Mouse (Mus musculus) liver, postnatal 0 days (tissue): Measurements from ENCODE around the gene Adamts9. TPM values are rescaled to one million over a fixed set of nuclear protein-coding genes. Genes with fewer than 3 reads are reported as not detected.

ENCODE experiments used
- ATAC-seq: fragments of 200-750 bp; cut with Nextera tagmentation; 2 replicates; pipeline ENCODE4 v1.8.0; 2017; ENCODE audit warnings: mild to moderate bottlenecking, moderate library complexity
- DNase-seq: peaks from one replicate; pipeline ENCODE4 v3.0.0-alpha.2; 2016
- H3K27ac ChIP-seq: fragments of 300-500 bp; sonication (generic); 2 replicates; pipeline ENCODE4 v1.5.1; 2014; ENCODE audit warnings: antibody characterized with exemption, moderate library complexity, mild to moderate bottlenecking, low read depth
- H3K27me3 ChIP-seq: fragments of 300-500 bp; sonication (generic); 2 replicates; pipeline ENCODE4 v1.6.1; 2014; ENCODE audit warnings: low read length, control low read depth, mixed read lengths; ENCODE audit not compliant: insufficient read depth
- H3K36me3 ChIP-seq: fragments of 300-500 bp; sonication (generic); replicated peaks from 2 replicates; pipeline ENCODE4 v1.6.1; 2014; ENCODE audit warnings: mild to moderate bottlenecking, control low read depth, low read length, moderate library complexity, mixed read lengths; ENCODE audit not compliant: insufficient read depth
- H3K4me1 ChIP-seq: fragments of 300-500 bp; sonication (generic); 2 replicates; pipeline ENCODE4 v1.6.1; 2014; ENCODE audit warnings: antibody characterized with exemption, mild to moderate bottlenecking, control low read depth; ENCODE audit not compliant: insufficient read depth
- H3K4me2 ChIP-seq: fragments of 300-500 bp; sonication (generic); 2 replicates; pipeline ENCODE4 v1.6.1; 2014; ENCODE audit warnings: low read depth, mild to moderate bottlenecking, low read length, moderate library complexity, mixed read lengths
- H3K4me3 ChIP-seq: fragments of 300-500 bp; sonication (generic); 2 replicates; pipeline ENCODE4 v1.5.1; 2014; ENCODE audit warnings: low read depth, low read length
- H3K9ac ChIP-seq: fragments of 300-500 bp; sonication (generic); replicated peaks from 2 replicates; pipeline ENCODE4 v1.6.1; 2014; ENCODE audit warnings: mild to moderate bottlenecking, moderate library complexity
- H3K9me3 ChIP-seq: fragments of 300-500 bp; sonication (generic); 2 replicates; pipeline ENCODE4 v1.6.1; 2016; ENCODE audit warnings: mild to moderate bottlenecking, control low read depth, low read length, mixed read lengths
- CTCF ChIP-seq: sonication (generic); IDR thresholded peaks from 2 replicates; pipeline ENCODE4 v1.5.1; 2016; ENCODE audit warnings: antibody characterized with exemption, low read depth
- EP300 ChIP-seq: IDR thresholded peaks from 2 replicates; pipeline ENCODE4 v1.6.1; 2016; ENCODE audit warnings: antibody characterized with exemption, low read depth, mild to moderate bottlenecking
- WGBS: fragments of 180-500 bp; shearing (Covaris S2); extraction: QIAGEN DNeasy Blood & Tissue Kit; methylation state at CpG from one replicate; pipeline ENCODE4 v1.1.7; 2014; ENCODE audit not compliant: insufficient replicate concordance; 5-methylcytosine and 5-hydroxymethylcytosine counted together
- polyA plus RNA-seq: library from polyadenylated mRNA; unstranded; fragments of >200 nt; fragmentation: Nextera tagmentation; extraction: Ambion mirVana; gene quantifications from 2 replicates; pipeline ENCODE4 v1.2.1, GENCODE M21; 2015

Adamts9 gene
- polyA plus RNA-seq, 1 experiment from 2014 or later: 0.96 TPM

- no peaks in the 10 kb centered on the region for H3K27me3 ChIP-seq
- H3K4me1 ChIP-seq: no peaks in the 10 kb centered on the region
- H3K27ac ChIP-seq: no peak overlapping the region
- no peak for ATAC-seq
- no peaks in the 10 kb centered on the region for H3K36me3 ChIP-seq
- H3K9me3 ChIP-seq: no peaks in the 10 kb centered on the region
- H3K4me3 ChIP-seq: no peak overlapping the region
- DNase-seq: no peak
- H3K9ac ChIP-seq: no peak overlapping the region
- WGBS: 60% methylated on average over 5 of the region's 5 CpGs
- no peak overlapping the region for H3K4me2 ChIP-seq
- no peak for TF ChIP-seq CTCF
- no peak for TF ChIP-seq EP300
These were observed 116.7 kb downstream of the Adamts9 start for GRCm38 (mm10) chr6:92826561-92826960.

GRCm38 (mm10) chr6:92823991-92824390 is 119.3 kb downstream of the Adamts9 start:
- no peak for DNase-seq
- no peaks in the 10 kb centered on the region for H3K4me1 ChIP-seq
- no peaks in the 10 kb centered on the region for H3K36me3 ChIP-seq
- no peak overlapping the region for H3K9ac ChIP-seq
- H3K27me3 ChIP-seq: no peaks in the 10 kb centered on the region
- H3K4me3 ChIP-seq: no peak overlapping the region
- WGBS: 76% methylated on average over 7 of the region's 7 CpGs
- no peak overlapping the region for H3K27ac ChIP-seq
- no peak for ATAC-seq
- TF ChIP-seq EP300: no peak
- H3K4me2 ChIP-seq: no peak overlapping the region
- H3K9me3 ChIP-seq: no peaks in the 10 kb centered on the region

GRCm38 (mm10) chr6:92822006-92822405 is 121.3 kb downstream of the Adamts9 start:
- Histone ChIP-seq H3K36me3 (no peaks in the 10 kb centered on the region), H3K27ac (no peak overlapping the region), H3K4me2 (no peak overlapping the region), H3K9me3 (no peaks in the 10 kb centered on the region), H3K27me3 (no peaks in the 10 kb centered on the region), H3K9ac (no peak overlapping the region), H3K4me1 (no peaks in the 10 kb centered on the region), H3K4me3 (no peak overlapping the region)
- DNase-seq (no peak), ATAC-seq (no peak)
- TF ChIP-seq CTCF (no peak), EP300 (no peak)
- 71% methylated on average over 6 of the region's 6 CpGs for WGBS

- no peaks in the 10 kb centered on the region for H3K27me3 ChIP-seq
- no peak for TF ChIP-seq CTCF
- ATAC-seq: no peak
- no peaks in the 10 kb centered on the region for H3K9me3 ChIP-seq
- no peak for DNase-seq
- no peak overlapping the region for H3K9ac ChIP-seq
- H3K4me1 ChIP-seq: no peaks in the 10 kb centered on the region
- no peaks in the 10 kb centered on the region for H3K36me3 ChIP-seq
- H3K4me2 ChIP-seq: no peak overlapping the region
- H3K27ac ChIP-seq: no peak overlapping the region
- H3K4me3 ChIP-seq: no peak overlapping the region
- 71% methylated on average over 5 of the region's 5 CpGs for WGBS
These were observed 121.7 kb downstream of the Adamts9 start for GRCm38 (mm10) chr6:92821606-92822005.

GRCm38 (mm10) chr6:92817661-92818060 is 125.6 kb downstream of the Adamts9 start:
- no peak overlapping the region for H3K4me2 ChIP-seq
- no peaks in the 10 kb centered on the region for H3K9me3 ChIP-seq
- no peaks in the 10 kb centered on the region for H3K4me1 ChIP-seq
- no peaks in the 10 kb centered on the region for H3K27me3 ChIP-seq
- no peak overlapping the region for H3K9ac ChIP-seq
- WGBS: 67% methylated on average over 8 of the region's 8 CpGs
- no peak overlapping the region for H3K4me3 ChIP-seq
- DNase-seq (no peak), ATAC-seq (no peak)
- H3K36me3 ChIP-seq: no peaks in the 10 kb centered on the region
- H3K27ac ChIP-seq: no peak overlapping the region
- TF ChIP-seq CTCF (no peak), EP300 (no peak)

- Histone ChIP-seq H3K4me3 (no peak within 1 kb of the TSS), H3K36me3 (no peaks in the 10 kb centered on the region), H3K27me3 (no peaks in the 10 kb centered on the region), H3K4me2 (no peak within 1 kb of the TSS), H3K9ac (no peak within 1 kb of the TSS), H3K27ac (no peak within 1 kb of the TSS), H3K9me3 (no peaks in the 10 kb centered on the region), H3K4me1 (no peaks in the 10 kb centered on the region)
- no peak for DNase-seq
- no peak for ATAC-seq
- no peak for TF ChIP-seq CTCF
- no peak for TF ChIP-seq EP300
- WGBS: 38% methylated on average over 8 of the region's 8 CpGs
These were observed 127.0 kb downstream of the Adamts9 start, which contains the start of gene A730049H05Rik for GRCm38 (mm10) chr6:92816311-92816751. TSS of gene A730049H05Rik (plus strand) at chr6:92816478.
